ENCODE assay signal across 8 mouse cellular contexts in genomic region chr10:126935556-126936381, GRCm38 (mm10). TPM values are rescaled to one million over a fixed set of nuclear protein-coding genes. Genes with fewer than 3 reads are reported as not detected.
A peak's percentile ranks its signal among the peaks of the same experiment; 100 is the strongest.
DNase-seq lines count a peak whose midpoint lies in the region; ATAC-seq and TF ChIP-seq lines count a peak whose summit lies in the region.

No protein-coding gene starts in this region.

- TF ChIP-seq POLR2A in limb, embryonic 14.5 days (IDR thresholded peaks at IDR 0.05; ENCODE audit: borderline replicate concordance, extremely low read depth, insufficient read depth, insufficient read length) = no peak

- DNase-seq in heart, postnatal 14 days = no peak
- peak; percentile 87 for DNase-seq in 3134 (ENCODE audit: extremely low read depth, insufficient read length, low spot score)
- peak; percentile 27 for DNase-seq in limb, embryonic 14.5 days (ENCODE audit: low spot score)
- peak; percentile 50 for DNase-seq in thymus, postnatal 25 days
- no peak for DNase-seq in gastrocnemius, postnatal 25 days
- DNase-seq in midbrain, embryonic 11.5 days (ENCODE audit: low spot score, missing footprints) = no peak

- peak overlapping the region; percentile 45 for H3K27ac ChIP-seq in heart, embryonic 12.5 days (ENCODE audit: poor library complexity, severe bottlenecking)
- H3K27ac ChIP-seq in forebrain, embryonic 12.5 days = peak overlapping the region; percentile 63
- peak overlapping the region; percentile 89 for H3K27ac ChIP-seq in limb, embryonic 14.5 days (replicated peaks; ENCODE audit: low read depth, low read length)
- no peak overlapping the region for H3K27ac ChIP-seq in midbrain, embryonic 11.5 days (ENCODE audit: low read depth, low read length)

- no peak for ATAC-seq in heart, embryonic 12.5 days (ENCODE audit: insufficient number of reproducible peaks, low FRiP score)
- ATAC-seq in forebrain, embryonic 12.5 days (ENCODE audit: low FRiP score) = no peak
- peak; percentile 25 for ATAC-seq in limb, embryonic 14.5 days (ENCODE audit: low FRiP score, low read depth)
- ATAC-seq in midbrain, embryonic 11.5 days (ENCODE audit: low FRiP score) = no peak

- no peak overlapping the region for H3K4me3 ChIP-seq in heart, embryonic 12.5 days
- H3K4me3 ChIP-seq in forebrain, embryonic 12.5 days (replicated peaks) = no peak overlapping the region
- no peak overlapping the region for H3K4me3 ChIP-seq in limb, embryonic 14.5 days (replicated peaks; ENCODE audit: low read length)
- H3K4me3 ChIP-seq in midbrain, embryonic 11.5 days (ENCODE audit: low read depth, low read length) = no peak overlapping the region

- intact Hi-C loops in heart, postnatal 14 days (cut with DNase I) = no loop called here

- no peak overlapping the region for H3K4me2 ChIP-seq in heart, embryonic 12.5 days
- no peak overlapping the region for H3K4me2 ChIP-seq in forebrain, embryonic 12.5 days
- no peak overlapping the region; the same call in 1 of the 2 replicates for H3K4me2 ChIP-seq in limb, embryonic 14.5 days (replicated peaks; ENCODE audit: low read depth, low read length, severe bottlenecking)
- no peak overlapping the region for H3K4me2 ChIP-seq in midbrain, embryonic 11.5 days

- H3K9me3 ChIP-seq in heart, embryonic 12.5 days (replicated peaks) = peaks cover 9% of the 10 kb centered on the region
- 0 out of 2 replicates have a peak, but pooled peaks cover 2% of the 10 kb centered on the region for H3K9me3 ChIP-seq in forebrain, embryonic 12.5 days
- peaks cover 5% of the 10 kb centered on the region; the same call in 1 of the 2 replicates for H3K9me3 ChIP-seq in limb, embryonic 14.5 days (ENCODE audit: control insufficient read depth, low read length)
- peaks cover 3% of the 10 kb centered on the region; the same call in 1 of the 2 replicates for H3K9me3 ChIP-seq in midbrain, embryonic 11.5 days (ENCODE audit: control insufficient read depth, low read length)

- WGBS in heart, embryonic 12.5 days = 47% methylated on average over 18 of the region's 18 CpGs
- WGBS in forebrain, embryonic 12.5 days = 60% methylated on average over 18 of the region's 18 CpGs
- 44% methylated on average over 18 of the region's 18 CpGs for WGBS in limb, embryonic 14.5 days
- WGBS in midbrain, embryonic 11.5 days = 67% methylated on average over 18 of the region's 18 CpGs

- H3K9ac ChIP-seq in heart, embryonic 12.5 days = peak overlapping the region; percentile 61; the same call in 1 of the 2 replicates
- H3K9ac ChIP-seq in forebrain, embryonic 12.5 days = 0 out of 2 replicates have a peak overlapping the region, but pooled peaks have one; percentile 12
- peak overlapping the region; percentile 25; the same call in 1 of the 2 replicates for H3K9ac ChIP-seq in limb, embryonic 14.5 days (ENCODE audit: low read depth, low read length, severe bottlenecking)
- no peak overlapping the region for H3K9ac ChIP-seq in midbrain, embryonic 11.5 days (ENCODE audit: low read length)

- H3K36me3 ChIP-seq in heart, embryonic 12.5 days = no peaks in the 10 kb centered on the region
- no peaks in the 10 kb centered on the region for H3K36me3 ChIP-seq in forebrain, embryonic 12.5 days (replicated peaks)
- no peaks in the 10 kb centered on the region for H3K36me3 ChIP-seq in limb, embryonic 14.5 days (ENCODE audit: control insufficient read depth, insufficient read depth, low read length)
- no peaks in the 10 kb centered on the region for H3K36me3 ChIP-seq in midbrain, embryonic 11.5 days (ENCODE audit: control insufficient read depth, insufficient read depth, low read length)

- H3K4me1 ChIP-seq in heart, embryonic 12.5 days (replicated peaks) = peaks cover 47% of the 10 kb centered on the region
- peaks cover 19% of the 10 kb centered on the region for H3K4me1 ChIP-seq in forebrain, embryonic 12.5 days
- peaks cover 40% of the 10 kb centered on the region for H3K4me1 ChIP-seq in limb, embryonic 14.5 days (ENCODE audit: control insufficient read depth, insufficient read depth, low read length)
- H3K4me1 ChIP-seq in midbrain, embryonic 11.5 days (ENCODE audit: control insufficient read depth, insufficient read depth, low read length) = peaks cover under 1% of the 10 kb centered on the region

- no peaks in the 10 kb centered on the region for H3K27me3 ChIP-seq in heart, embryonic 12.5 days (replicated peaks)
- H3K27me3 ChIP-seq in forebrain, embryonic 12.5 days = no peaks in the 10 kb centered on the region
- no peaks in the 10 kb centered on the region for H3K27me3 ChIP-seq in limb, embryonic 14.5 days (ENCODE audit: control insufficient read depth, insufficient read depth, low read length)
- no peaks in the 10 kb centered on the region for H3K27me3 ChIP-seq in midbrain, embryonic 11.5 days (ENCODE audit: control insufficient read depth, insufficient read depth, low read length)

RNA-seq across cellular contexts. Expression of gene Atp23, which starts 34.6 kb away (rescaled TPM):
- polyA plus RNA-seq in heart, embryonic 12.5 days (2016; fragmentation: Nextera tagmentation; extraction: Ambion mirVana) = 8.2 and 10.0 TPM in 2 replicates
- 1 to 10 TPM; 3.8 to 3.9 TPM for total RNA-seq in heart, postnatal 14 days (2021)
- polyA plus RNA-seq in forebrain, embryonic 12.5 days (2016; fragmentation: Nextera tagmentation; extraction: Ambion mirVana) = 14.2 and 14.5 TPM in 2 replicates
- polyA plus RNA-seq in limb, embryonic 14.5 days (2012; rRNA removed) = 14.6 and 15.6 TPM in 2 replicates
- polyA plus RNA-seq in limb, embryonic 14.5 days (2014; fragmentation: Nextera tagmentation; extraction: Ambion mirVana) = 20.4 and 25.4 TPM in 2 replicates
- 1 to 10 TPM; 2.5 to 2.6 TPM for total RNA-seq in gastrocnemius, postnatal 25 days (2021)
- 15.9 and 17.8 TPM in 2 replicates for polyA plus RNA-seq in midbrain, embryonic 11.5 days (2014; fragmentation: Nextera tagmentation; extraction: Ambion mirVana)

RNA-seq across cellular contexts. Expression of gene Ctdsp2, which starts 42.7 kb away (rescaled TPM):
- 54.0 and 54.6 TPM in 2 replicates for polyA plus RNA-seq in heart, embryonic 12.5 days (2016; fragmentation: Nextera tagmentation; extraction: Ambion mirVana)
- total RNA-seq in heart, postnatal 14 days (2021) = 100 to 1,000 TPM; 104 to 122 TPM
- polyA plus RNA-seq in forebrain, embryonic 12.5 days (2016; fragmentation: Nextera tagmentation; extraction: Ambion mirVana) = 49.2 and 49.5 TPM in 2 replicates
- 230 and 284 TPM in 2 replicates for polyA plus RNA-seq in limb, embryonic 14.5 days (2012; rRNA removed)
- 143 and 153 TPM in 2 replicates for polyA plus RNA-seq in limb, embryonic 14.5 days (2014; fragmentation: Nextera tagmentation; extraction: Ambion mirVana)
- 10 to 100 TPM; 90.6 to 98.7 TPM for total RNA-seq in gastrocnemius, postnatal 25 days (2021)
- polyA plus RNA-seq in midbrain, embryonic 11.5 days (2014; fragmentation: Nextera tagmentation; extraction: Ambion mirVana) = 40.6 and 42.8 TPM in 2 replicates

Comparison
In these comparisons a context has a peak if more than half of its experiments do, and no peak if none do; other contexts are left out.
1. DNase-seq: peak in 3134 (single experiment), limb, embryonic 14.5 days (single experiment) and thymus, postnatal 25 days (single experiment); none in heart, postnatal 14 days (0 of 2), gastrocnemius, postnatal 25 days (single experiment) and midbrain, embryonic 11.5 days (single experiment).